Mouse (Mus musculus): ENCODE data around the gene Col9a2. TPM values are rescaled to one million over a fixed set of nuclear protein-coding genes. Genes with fewer than 3 reads are reported as not detected.
"Not testable (repeated sequence)": the region's sequence is repeated elsewhere in the genome, so short reads cannot be mapped to it uniquely, and the experiment has no call there.

Gene Col9a2
- polyA plus RNA-seq, 1 experiment from 2014 or later: 1.7 TPM

DNA sequence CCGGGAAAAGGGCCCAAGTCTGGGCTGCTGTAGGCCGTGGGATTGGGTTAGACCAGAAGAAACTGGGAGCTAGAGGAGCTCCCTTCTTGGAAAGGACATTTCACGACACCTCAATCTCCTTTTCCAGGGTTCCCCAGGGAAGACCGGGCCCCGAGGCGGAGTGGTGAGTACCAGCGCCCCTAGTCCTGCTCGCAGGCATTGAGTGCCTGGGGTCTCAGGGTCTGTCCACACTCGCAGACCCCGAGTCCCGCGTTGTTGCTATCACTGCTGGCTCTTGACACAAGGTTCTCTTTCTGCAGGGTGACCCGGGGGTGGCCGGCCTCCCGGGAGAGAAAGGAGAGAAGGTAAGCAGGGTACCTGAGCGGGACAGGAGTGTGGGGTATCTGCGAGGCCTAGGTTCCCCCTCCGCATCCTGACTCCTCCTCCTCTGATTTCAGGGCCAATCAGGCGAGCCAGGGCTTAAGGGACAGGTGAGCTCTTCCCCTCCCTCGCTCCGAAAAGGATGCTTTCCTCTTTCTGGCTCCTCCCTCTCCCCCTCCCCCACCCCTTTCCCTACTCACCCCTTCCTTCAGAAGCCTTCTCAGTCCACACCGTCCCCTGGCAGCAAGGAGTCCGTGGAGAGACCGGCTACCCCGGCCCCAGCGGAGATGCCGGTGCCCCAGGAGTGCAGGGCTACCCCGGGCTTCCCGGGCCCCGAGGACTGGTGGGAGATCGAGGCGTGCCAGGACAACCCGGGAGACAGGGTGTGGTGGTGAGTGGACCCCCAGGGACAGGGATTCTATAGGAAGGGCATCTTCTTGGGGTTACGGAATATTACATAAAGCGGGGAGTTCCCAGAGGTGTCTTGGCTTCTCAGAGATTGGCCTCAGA, 13.5 kb downstream of the Col9a2 start:
- Histone ChIP-seq H3K36me3 (ENCODE audit: control insufficient read depth, insufficient read depth, low read length) (no peaks in the 10 kb centered on the region), H3K27me3 (ENCODE audit: control insufficient read depth, insufficient read depth, low read length) (peaks cover 7% of the 10 kb centered on the region), H3K27ac (ENCODE audit: low read depth, low read length) (no peak overlapping the region), H3K4me1 (ENCODE audit: control insufficient read depth, insufficient read depth, low read length) (peaks cover 5% of the 10 kb centered on the region; the same call in 1 of the 2 replicates), H3K4me2 (replicated peaks; ENCODE audit: low read depth, low read length) (peak overlapping the region; percentile 38), H3K9ac (ENCODE audit: low read depth, low read length) (no peak overlapping the region), H3K9me3 (ENCODE audit: control insufficient read depth, low read length) (no peaks in the 10 kb centered on the region), H3K4me3 (ENCODE audit: low read length) (peak overlapping the region; percentile 28)
- WGBS: 9% methylated on average over 33 of the region's 35 CpGs
- ATAC-seq (ENCODE audit: low FRiP score, low TSS enrichment): peak; percentile 48

DNA sequence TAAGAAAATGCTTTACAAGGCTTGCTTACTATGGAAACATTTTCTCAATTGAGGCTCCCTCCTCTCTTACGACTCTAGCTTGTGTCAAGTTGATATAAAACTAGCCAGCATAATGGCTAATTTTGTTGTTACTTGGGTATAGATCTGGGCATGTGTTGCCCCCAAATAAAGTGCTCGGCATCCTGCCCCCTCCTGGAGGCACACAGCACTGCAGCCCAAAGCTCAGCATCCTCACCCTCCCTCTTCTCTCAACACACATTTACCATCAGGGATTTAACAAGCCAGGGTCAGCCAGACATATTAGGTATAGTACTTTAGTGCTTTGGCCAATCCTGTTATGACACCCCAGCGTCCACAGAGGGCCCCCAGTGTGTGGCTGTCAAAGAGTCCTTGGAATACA, 17.2 kb downstream of the Col9a2 start:
- Histone ChIP-seq H3K36me3 (ENCODE audit: control insufficient read depth, insufficient read depth, low read length) (peaks cover 14% of the 10 kb centered on the region), H3K4me3 (ENCODE audit: low read length) (no peak overlapping the region), H3K27ac (ENCODE audit: low read depth, low read length) (no peak overlapping the region), H3K9me3 (ENCODE audit: control insufficient read depth, low read length) (no peaks in the 10 kb centered on the region), H3K4me2 (replicated peaks; ENCODE audit: low read depth, low read length) (no peak overlapping the region), H3K27me3 (ENCODE audit: control insufficient read depth, insufficient read depth, low read length) (peaks cover 7% of the 10 kb centered on the region), H3K9ac (ENCODE audit: low read depth, low read length) (no peak overlapping the region), H3K4me1 (ENCODE audit: control insufficient read depth, insufficient read depth, low read length) (peaks cover 5% of the 10 kb centered on the region; the same call in 1 of the 2 replicates)
- 50% methylated on average over 3 of the region's 3 CpGs for WGBS
- no peak for ATAC-seq (ENCODE audit: low FRiP score, low TSS enrichment)

DNA sequence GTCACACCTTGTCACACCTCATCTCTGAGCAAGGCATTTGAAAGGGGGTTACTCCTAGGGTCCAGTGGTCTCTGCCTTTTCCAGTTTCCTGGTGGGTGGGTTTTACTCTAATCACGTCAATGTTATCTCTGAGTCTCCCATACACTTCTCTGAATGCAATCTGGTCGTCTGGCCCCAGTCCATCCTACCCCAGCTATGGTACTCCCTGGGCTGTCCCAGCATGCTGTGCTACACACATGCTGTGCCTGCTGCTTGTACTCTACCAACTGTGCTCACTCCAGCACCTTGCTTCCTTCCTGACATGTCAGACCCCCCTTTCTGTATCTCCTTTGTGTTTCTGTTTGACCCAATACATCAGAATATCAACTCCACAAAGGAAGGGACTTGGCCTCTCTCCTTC, 17.8 kb downstream of the Col9a2 start:
- Histone ChIP-seq H3K4me2 (replicated peaks; ENCODE audit: low read depth, low read length) (no peak overlapping the region), H3K4me3 (ENCODE audit: low read length) (no peak overlapping the region), H3K36me3 (ENCODE audit: control insufficient read depth, insufficient read depth, low read length) (peaks cover 14% of the 10 kb centered on the region), H3K9ac (ENCODE audit: low read depth, low read length) (no peak overlapping the region), H3K27me3 (ENCODE audit: control insufficient read depth, insufficient read depth, low read length) (peaks cover 7% of the 10 kb centered on the region), H3K27ac (ENCODE audit: low read depth, low read length) (no peak overlapping the region), H3K4me1 (ENCODE audit: control insufficient read depth, insufficient read depth, low read length) (peaks cover 5% of the 10 kb centered on the region; the same call in 1 of the 2 replicates), H3K9me3 (ENCODE audit: control insufficient read depth, low read length) (no peaks in the 10 kb centered on the region)
- WGBS: 87% methylated on average over 2 of the region's 2 CpGs
- no peak for ATAC-seq (ENCODE audit: low FRiP score, low TSS enrichment)

DNA sequence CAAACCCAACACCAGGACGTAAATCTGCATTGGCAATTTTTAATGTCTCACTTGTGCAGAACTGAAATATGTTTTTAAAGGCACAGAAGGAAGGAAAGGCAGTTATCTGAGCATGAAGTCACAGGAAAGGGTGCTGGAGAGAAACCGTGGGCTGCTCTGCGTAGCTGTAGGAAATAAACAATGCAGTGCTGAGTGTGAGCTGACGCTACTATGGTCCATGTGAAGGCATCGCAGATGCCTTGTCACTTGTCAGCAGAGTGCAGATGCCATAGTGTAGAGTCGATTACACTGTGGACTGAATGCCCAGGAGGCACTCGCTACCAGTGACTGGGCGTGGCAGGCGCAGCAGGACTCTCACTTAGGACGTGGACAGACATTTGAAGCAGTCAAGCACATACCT, 20.0 kb downstream of the Col9a2 start:
- H3K4me1 ChIP-seq (ENCODE audit: control insufficient read depth, insufficient read depth, low read length): not testable (repeated sequence)
- 91% methylated on average over 9 of the region's 10 CpGs for WGBS
- peaks cover 19% of the 10 kb centered on the region for H3K36me3 ChIP-seq (ENCODE audit: control insufficient read depth, insufficient read depth, low read length)

DNA sequence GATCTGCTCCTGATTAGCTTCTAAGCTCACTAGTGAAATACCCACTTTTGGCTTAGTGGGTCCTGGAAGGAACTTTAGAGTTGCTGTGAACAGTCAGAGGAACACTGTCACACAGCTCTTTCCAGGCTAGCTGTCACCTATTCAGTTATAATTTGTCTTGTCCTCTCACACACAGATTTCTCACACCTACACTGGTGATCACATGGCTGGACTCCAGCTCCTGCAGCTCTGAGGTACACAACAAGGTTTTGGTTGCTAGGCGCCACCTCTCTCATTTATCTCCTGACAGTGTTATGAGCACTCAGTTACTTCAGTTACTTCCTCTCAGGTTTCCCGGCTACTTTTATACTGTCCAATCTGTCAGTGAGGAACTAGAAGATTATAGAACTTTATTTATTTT, 26.2 kb downstream of the Col9a2 start:
- H3K9me3 ChIP-seq (ENCODE audit: control insufficient read depth, low read length): no peaks in the 10 kb centered on the region
- H3K4me2 ChIP-seq (replicated peaks; ENCODE audit: low read depth, low read length): no peak overlapping the region
- no peaks in the 10 kb centered on the region for H3K4me1 ChIP-seq (ENCODE audit: control insufficient read depth, insufficient read depth, low read length)
- no peak for ATAC-seq (ENCODE audit: low FRiP score, low TSS enrichment)
- no peak overlapping the region for H3K27ac ChIP-seq (ENCODE audit: low read depth, low read length)
- H3K27me3 ChIP-seq (ENCODE audit: control insufficient read depth, insufficient read depth, low read length): no peaks in the 10 kb centered on the region
- H3K36me3 ChIP-seq (ENCODE audit: control insufficient read depth, insufficient read depth, low read length): peaks cover 29% of the 10 kb centered on the region
- H3K4me3 ChIP-seq (ENCODE audit: low read length): no peak overlapping the region
- no peak overlapping the region for H3K9ac ChIP-seq (ENCODE audit: low read depth, low read length)
- WGBS: 55% methylated on average over 2 of the region's 2 CpGs

More for the DNA sequence above, 20.0 kb downstream of the Col9a2 start:
- H3K27me3 ChIP-seq (ENCODE audit: control insufficient read depth, insufficient read depth, low read length); ATAC-seq (ENCODE audit: low FRiP score, low TSS enrichment); H3K4me2 ChIP-seq (replicated peaks; ENCODE audit: low read depth, low read length); H3K9ac ChIP-seq (ENCODE audit: low read depth, low read length); H3K9me3 ChIP-seq (ENCODE audit: control insufficient read depth, low read length); H3K27ac ChIP-seq (ENCODE audit: low read depth, low read length); H3K4me3 ChIP-seq (ENCODE audit: low read length): not testable (repeated sequence)

DNA sequence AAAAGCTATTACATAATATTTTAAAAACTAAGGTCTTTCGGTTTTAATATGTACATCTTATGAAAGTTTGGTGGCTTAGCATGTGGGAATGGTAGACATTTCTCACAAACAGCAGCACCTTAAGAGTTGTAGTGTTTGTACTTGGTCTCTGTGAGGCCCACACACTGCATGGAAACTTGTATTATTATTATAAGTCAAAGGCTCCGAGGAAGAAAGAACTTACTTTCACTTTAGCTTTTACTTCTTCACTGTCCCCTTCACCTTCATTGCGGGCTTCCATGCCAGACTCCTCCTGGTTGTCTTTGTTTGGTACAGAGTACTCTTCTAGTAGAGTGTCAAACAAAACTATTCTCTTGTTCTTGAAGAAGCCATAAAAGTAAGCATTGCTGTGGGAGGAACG, 35.1 kb downstream of the Col9a2 start:
- H3K27me3 ChIP-seq (ENCODE audit: control insufficient read depth, insufficient read depth, low read length): no peaks in the 10 kb centered on the region
- H3K4me2 ChIP-seq (replicated peaks; ENCODE audit: low read depth, low read length): no peak overlapping the region
- H3K9ac ChIP-seq (ENCODE audit: low read depth, low read length): no peak overlapping the region
- H3K4me3 ChIP-seq (ENCODE audit: low read length): no peak overlapping the region
- no peaks in the 10 kb centered on the region for H3K9me3 ChIP-seq (ENCODE audit: control insufficient read depth, low read length)
- ATAC-seq (ENCODE audit: low FRiP score, low TSS enrichment): no peak
- H3K36me3 ChIP-seq (ENCODE audit: control insufficient read depth, insufficient read depth, low read length): peaks cover 53% of the 10 kb centered on the region
- no peak overlapping the region for H3K27ac ChIP-seq (ENCODE audit: low read depth, low read length)
- WGBS: 83% methylated on average over 4 of the region's 4 CpGs
- H3K4me1 ChIP-seq (ENCODE audit: control insufficient read depth, insufficient read depth, low read length): no peaks in the 10 kb centered on the region

DNA sequence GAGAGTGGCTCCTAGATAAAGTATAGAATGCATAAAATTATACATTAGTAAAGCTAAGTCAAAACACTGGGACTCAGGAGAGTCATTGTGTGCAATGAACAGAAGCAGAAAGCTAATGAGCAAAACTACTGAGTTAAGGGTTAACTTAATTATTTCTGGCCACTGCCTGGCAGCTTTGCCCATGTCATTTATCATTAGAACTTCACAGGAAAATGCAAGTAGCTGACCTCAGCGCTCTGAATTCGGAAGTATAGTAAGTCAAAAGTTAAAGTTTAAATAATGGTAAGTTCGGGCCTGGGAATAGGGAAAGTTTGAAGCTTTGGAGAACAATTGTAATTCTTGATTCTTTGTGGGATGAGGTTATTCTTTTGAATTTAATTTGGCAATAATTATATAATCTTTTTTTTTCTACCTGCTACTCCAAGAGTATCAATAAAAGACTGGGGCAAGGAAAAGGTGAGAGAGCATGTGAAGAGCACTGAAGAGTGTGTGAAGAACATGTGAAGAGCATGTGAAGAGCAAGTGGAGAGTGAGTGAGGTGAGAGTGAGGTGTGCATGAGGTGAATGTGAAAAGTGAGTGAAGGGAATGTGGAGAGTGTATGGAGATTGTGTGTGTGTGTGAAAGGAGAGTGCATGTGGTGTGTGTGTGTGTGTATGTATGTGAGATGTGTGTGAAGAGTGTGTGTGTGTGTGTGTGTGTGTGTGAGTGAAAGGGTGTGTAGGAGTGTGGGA, 38.9 kb downstream of the Col9a2 start:
- H3K36me3 ChIP-seq (ENCODE audit: control insufficient read depth, insufficient read depth, low read length): peaks cover 76% of the 10 kb centered on the region
- no peak for ATAC-seq (ENCODE audit: low FRiP score, low TSS enrichment)
- no peak overlapping the region for H3K27ac ChIP-seq (ENCODE audit: low read depth, low read length)
- no peak overlapping the region for H3K4me3 ChIP-seq (ENCODE audit: low read length)
- no peaks in the 10 kb centered on the region for H3K4me1 ChIP-seq (ENCODE audit: control insufficient read depth, insufficient read depth, low read length)
- no peaks in the 10 kb centered on the region for H3K9me3 ChIP-seq (ENCODE audit: control insufficient read depth, low read length)
- no peak overlapping the region for H3K9ac ChIP-seq (ENCODE audit: low read depth, low read length)
- WGBS: 49% methylated on average over 3 of the region's 3 CpGs
- H3K4me2 ChIP-seq (replicated peaks; ENCODE audit: low read depth, low read length): no peak overlapping the region
- H3K27me3 ChIP-seq (ENCODE audit: control insufficient read depth, insufficient read depth, low read length): no peaks in the 10 kb centered on the region

DNA sequence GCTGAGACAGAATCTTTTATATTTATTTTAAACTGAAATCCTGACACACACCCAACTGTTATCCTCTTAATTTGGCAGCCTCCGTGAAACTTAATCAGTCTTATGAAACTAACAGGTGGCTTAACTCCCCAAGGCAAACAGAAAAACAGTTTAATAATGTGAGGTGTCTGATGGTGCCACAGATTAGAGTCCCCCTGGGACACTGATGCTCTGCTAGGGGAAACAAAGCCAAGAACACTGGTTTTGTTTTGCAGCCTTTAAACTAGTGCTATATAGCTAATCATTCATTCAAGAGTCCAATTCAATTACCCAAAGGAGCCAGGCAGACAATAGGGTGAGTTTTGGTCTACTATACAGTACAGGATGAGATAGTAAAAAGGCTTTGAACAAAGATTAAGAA, 41.2 kb downstream of the Col9a2 start:
- Histone ChIP-seq H3K27me3 (ENCODE audit: control insufficient read depth, insufficient read depth, low read length) (no peaks in the 10 kb centered on the region), H3K9me3 (ENCODE audit: control insufficient read depth, low read length) (no peaks in the 10 kb centered on the region), H3K4me3 (ENCODE audit: low read length) (no peak overlapping the region), H3K4me1 (ENCODE audit: control insufficient read depth, insufficient read depth, low read length) (no peaks in the 10 kb centered on the region), H3K36me3 (ENCODE audit: control insufficient read depth, insufficient read depth, low read length) (peaks cover 79% of the 10 kb centered on the region), H3K9ac (ENCODE audit: low read depth, low read length) (no peak overlapping the region), H3K4me2 (replicated peaks; ENCODE audit: low read depth, low read length) (no peak overlapping the region), H3K27ac (ENCODE audit: low read depth, low read length) (no peak overlapping the region)
- ATAC-seq (ENCODE audit: low FRiP score, low TSS enrichment): no peak
- 80% methylated on average over 1 of the region's 1 CpGs for WGBS

DNA sequence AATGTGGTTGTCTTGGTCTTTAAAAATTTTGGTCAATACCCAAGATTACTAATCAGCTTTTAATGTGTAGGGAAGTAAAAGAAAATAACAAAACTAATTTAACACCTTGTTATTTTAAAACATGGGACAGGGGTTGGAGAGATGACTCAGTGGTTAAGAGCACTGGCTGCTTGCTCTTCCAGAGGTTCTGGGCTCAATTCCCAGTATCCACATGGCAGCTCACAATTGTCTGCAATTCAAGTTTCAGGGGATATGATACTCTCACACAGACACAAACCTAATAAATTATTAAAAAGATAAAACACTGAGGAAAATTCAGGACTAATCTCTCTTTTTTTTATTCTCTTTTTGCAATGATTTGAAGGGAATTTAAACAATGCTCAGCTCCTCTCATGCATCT, 45.3 kb downstream of the Col9a2 start:
- no peak overlapping the region for H3K4me2 ChIP-seq (replicated peaks; ENCODE audit: low read depth, low read length)
- no peaks in the 10 kb centered on the region for H3K4me1 ChIP-seq (ENCODE audit: control insufficient read depth, insufficient read depth, low read length)
- H3K36me3 ChIP-seq (ENCODE audit: control insufficient read depth, insufficient read depth, low read length): peaks cover 72% of the 10 kb centered on the region
- no peak overlapping the region for H3K27ac ChIP-seq (ENCODE audit: low read depth, low read length)
- H3K9ac ChIP-seq (ENCODE audit: low read depth, low read length): no peak overlapping the region
- H3K4me3 ChIP-seq (ENCODE audit: low read length): no peak overlapping the region
- no peaks in the 10 kb centered on the region for H3K9me3 ChIP-seq (ENCODE audit: control insufficient read depth, low read length)
- no peak for ATAC-seq (ENCODE audit: low FRiP score, low TSS enrichment)
- no peaks in the 10 kb centered on the region for H3K27me3 ChIP-seq (ENCODE audit: control insufficient read depth, insufficient read depth, low read length)
